Mouse (Mus musculus) lung, postnatal 0 days (tissue): Measurements from ENCODE around the gene Capn10.

Experiments
- CTCF ChIP-seq: IDR thresholded peaks from 2 replicates; pipeline ENCODE4 v1.5.1; 2016; ENCODE audit warnings: antibody characterized with exemption, mild to moderate bottlenecking
- EP300 ChIP-seq: IDR thresholded peaks from 2 replicates; pipeline ENCODE4 v1.6.1; 2016; ENCODE audit warnings: antibody characterized with exemption, mild to moderate bottlenecking, control low read depth

GRCm38 (mm10) chr1:92988894-92989293 lies 54.7 kb downstream of the Capn10 start:
- TF ChIP-seq CTCF (no peak), EP300 (no peak)
